Mouse (Mus musculus) kidney, adult 2 months (tissue): Measurements from ENCODE around the gene Ybx3.

Source experiments
- CTCF ChIP-seq: fragments of 200-500 bp; conservative IDR thresholded peaks from 2 replicates; pipeline ENCODE4 v1.5.1; 2011; ENCODE audit warnings: low read depth, mild to moderate bottlenecking, control low read depth, low read length, moderate library complexity, mixed read lengths; ENCODE audit not compliant: insufficient read depth, insufficient read length
- POLR2A ChIP-seq: fragments of 200-500 bp; IDR thresholded peaks from one replicate; pipeline ENCODE4 v1.6.1; 2011; ENCODE audit warnings: low read depth, low read length, control low read depth

- TF ChIP-seq CTCF: no peak
- no peak for TF ChIP-seq POLR2A
These were observed 33.4 kb downstream of the Ybx3 start for GRCm38 (mm10) chr6:131354913-131355312.
